Mouse (Mus musculus) C2C12 (cell line): Measurements from ENCODE around the gene Tvp23a.

Source experiments
- FOSL1 ChIP-seq: IDR thresholded peaks from one replicate; pipeline ENCODE4 v1.8.0; 2011; ENCODE audit warnings: mild to moderate bottlenecking, low read length; ENCODE audit not compliant: poor library complexity, insufficient read depth, severe bottlenecking
- MYOG ChIP-seq: IDR thresholded peaks from one replicate; pipeline ENCODE4 v1.6.1; 2011; ENCODE audit not compliant: control insufficient read depth, insufficient read length; ENCODE audit errors: extremely low read depth

GRCm38 (mm10) chr16:10452445-10452896 is 5.3 kb upstream of the Tvp23a start:
- TF ChIP-seq FOSL1 (no peak), MYOG (no peak)
